Mouse (Mus musculus) left cerebral cortex, postnatal 4 days (tissue): Measurements from ENCODE around the gene Evx2. TPM values are rescaled to one million over a fixed set of nuclear protein-coding genes. Genes with fewer than 3 reads are reported as not detected.
A peak's percentile ranks its signal among the peaks of the same experiment; 100 is the strongest.

Experiments
- DNase-seq: peaks from one replicate; pipeline ENCODE4 v3.0.0-alpha.2; 2022
- intact Hi-C: fragments of 180-260 bp; cut with DNase I; formaldehyde crosslinking; loops from one replicate; pipeline ENCODE4 v1.15.1; 2025
- total RNA-seq, 2 experiments: library from RNA; stranded (reverse); gene quantifications; 2 replicates each; pipeline ENCODE4 v1.2.3; 2021

The Evx2 gene
- total RNA-seq, 2 experiments from 2014 or later: not detected

DNA sequence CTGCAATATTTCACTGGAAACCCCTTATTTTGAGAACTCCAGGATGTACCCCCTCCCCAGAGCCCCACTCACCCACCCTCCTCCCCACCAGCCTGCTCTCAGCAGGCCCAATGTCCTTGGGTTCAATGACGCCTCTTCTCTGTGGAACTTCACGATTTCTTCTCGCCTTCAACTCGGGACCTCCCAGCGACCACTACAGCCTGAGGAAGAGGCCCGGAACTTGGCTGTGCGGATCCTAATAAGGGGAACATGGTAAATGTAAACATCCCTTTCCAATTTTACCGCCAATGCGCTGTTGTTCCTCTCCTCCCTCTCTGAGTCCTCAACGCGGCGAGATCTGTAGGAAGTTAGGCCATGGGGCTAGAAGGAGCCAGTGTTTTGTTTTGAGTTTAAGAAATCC lies 24.7 kb upstream of the Evx2 start:
- intact Hi-C loops: no loop called here

DNA sequence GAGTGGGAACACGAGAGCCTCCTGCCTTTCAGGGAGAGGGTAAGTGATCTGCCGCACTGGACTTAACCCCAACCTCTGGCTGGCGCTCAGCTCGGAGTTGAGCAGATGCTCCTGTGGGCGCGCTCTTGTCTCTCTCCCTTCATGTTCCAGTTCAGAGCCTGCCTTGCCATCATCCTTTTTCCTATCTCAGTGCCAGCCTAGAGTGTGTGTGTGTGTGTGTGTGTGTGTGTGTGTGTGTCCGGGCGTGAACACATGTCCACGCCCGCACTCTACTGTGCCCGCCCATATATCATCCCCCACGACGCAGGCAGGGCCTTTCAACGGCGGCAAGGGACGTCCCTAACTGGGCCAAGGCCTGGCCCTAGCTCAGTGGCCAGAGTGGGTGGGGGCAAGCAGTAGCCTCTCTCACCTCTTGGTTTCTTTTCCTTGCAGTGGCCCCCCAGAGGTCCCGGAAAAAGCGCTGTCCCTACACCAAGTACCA lies 24.2 kb upstream of the Evx2 start:
- DNase-seq: no peak
- intact Hi-C loops: no loop called here

More for the DNA sequence above, 24.7 kb upstream of the Evx2 start:
- no peak for DNase-seq

DNA sequence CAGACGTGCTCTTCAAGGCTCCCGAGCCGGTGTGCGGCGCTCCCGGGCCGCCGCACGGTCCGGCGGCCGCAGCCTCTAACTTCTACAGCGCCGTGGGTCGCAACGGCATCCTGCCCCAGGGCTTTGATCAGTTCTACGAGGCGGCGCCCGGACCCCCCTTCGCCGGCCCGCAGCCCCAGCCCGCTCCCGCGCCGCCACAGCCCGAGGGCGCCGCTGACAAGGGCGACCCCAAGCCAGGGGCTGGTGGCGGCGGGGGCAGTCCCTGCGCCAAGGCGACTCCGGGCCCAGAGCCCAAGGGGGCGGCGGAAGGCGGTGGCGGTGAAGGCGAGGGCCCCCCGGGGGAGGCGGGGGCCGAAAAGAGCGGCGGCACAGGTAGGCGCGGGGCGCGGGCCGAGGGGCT lies 23.4 kb upstream of the Evx2 start:
- no peak for DNase-seq
- intact Hi-C loops: no loop called here

DNA sequence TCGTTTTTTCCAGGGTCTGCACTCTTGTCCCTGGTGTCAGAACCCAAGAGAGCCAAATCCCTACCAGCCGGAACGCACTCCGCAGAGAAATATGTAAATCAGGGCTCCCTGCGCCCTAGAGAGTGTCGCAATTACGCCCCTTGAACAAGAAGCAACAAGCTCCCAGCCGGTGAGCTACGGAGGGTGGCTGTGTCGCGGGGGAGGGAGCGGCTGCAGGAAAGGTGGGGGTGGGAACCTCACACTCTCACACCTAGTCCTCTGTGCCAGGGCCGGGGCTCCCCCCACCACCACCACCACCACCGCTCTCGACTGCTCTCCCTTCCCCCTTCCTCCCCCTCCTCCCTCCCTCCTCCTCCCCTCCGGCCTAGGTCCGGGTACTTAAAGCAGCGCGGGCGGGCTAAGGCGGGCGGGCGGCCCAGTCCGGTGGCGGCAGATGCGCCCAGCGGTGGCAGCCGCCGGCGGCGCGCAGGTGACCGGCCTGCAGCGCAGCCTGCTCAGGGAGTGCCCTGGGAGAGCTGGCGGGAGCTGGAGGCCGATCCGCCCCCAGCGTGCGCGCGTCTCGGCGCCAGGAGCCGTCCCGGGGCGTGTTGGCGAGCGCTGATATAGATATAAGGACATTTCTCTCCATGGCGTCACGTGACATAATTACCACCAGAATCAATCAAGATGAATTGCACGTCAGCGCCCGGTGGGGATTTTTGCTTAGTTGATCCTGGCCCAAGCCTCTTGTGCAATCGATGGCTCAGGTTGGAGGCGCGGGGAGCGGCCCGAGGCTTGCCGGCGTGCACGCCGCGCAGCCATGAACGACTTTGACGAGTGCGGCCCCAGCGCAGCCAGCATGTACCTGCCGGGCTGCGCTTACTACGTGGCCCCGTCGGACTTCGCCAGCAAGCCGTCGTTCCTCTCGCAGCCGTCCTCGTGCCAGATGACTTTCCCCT lies 22.5 kb upstream of the Evx2 start:
- intact Hi-C loops: no loop called here
- no peak for DNase-seq

DNA sequence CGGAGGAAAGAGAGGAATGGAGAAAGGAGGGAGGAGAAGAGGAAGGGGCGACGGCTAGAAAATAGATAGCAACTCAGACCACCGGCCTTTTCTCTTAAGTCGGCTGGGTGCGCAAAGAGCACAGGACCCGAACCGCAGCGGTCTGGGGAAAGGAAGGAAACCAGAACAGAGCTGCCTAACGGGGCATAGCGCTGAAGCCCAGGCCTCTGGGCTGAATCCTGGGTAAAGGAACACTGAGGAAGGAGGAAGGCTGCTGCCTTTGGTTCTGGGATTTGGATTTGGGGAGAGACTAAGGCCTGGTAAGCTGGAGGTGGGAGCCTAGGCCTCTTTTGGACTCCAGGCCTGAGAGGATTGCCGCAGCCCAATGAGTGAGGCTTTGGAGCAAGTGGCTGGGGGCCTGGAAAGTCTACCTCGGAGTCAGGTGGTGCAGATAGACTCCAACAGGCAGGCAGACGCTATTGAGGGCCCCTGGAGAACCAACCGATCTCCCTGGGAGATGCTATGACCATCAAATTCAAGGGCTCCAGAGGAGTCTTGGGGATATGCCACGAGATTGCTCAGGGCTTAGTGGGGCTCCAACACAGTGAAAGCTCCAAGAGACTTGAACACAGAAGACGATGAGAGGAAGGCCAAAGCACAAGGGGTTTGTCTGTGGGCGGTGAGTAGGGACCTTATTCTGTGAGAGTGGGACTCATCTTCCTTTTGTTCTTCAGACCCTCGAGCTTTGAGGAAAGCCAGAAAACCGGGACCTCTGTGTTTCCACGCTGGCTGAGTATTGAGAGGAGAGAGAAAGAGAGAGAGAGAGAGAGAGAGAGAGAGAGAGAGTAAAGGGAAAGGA lies 21.4 kb upstream of the Evx2 start:
- intact Hi-C loops: no loop called here
- no peak for DNase-seq

DNA sequence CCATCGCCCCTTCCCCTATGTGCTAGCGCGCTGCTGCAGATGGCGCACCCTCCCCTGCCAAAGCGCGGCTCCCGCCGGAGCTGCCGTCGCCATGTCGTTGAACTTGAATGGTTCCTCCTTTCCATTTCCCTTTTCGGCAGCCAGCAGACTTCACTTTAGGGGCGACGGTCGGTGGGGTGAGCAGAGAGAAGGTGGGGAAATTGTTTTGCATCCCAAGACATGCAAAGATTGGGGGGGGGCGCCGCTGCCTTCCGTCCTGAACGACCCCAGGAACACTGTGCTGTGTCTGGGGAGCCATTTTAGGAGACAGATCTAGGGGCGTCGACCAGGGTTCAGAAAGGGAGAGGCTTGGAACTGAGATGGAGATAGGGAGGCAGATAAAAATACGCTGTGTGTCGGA lies 20.6 kb upstream of the Evx2 start:
- intact Hi-C loops: no loop called here
- DNase-seq: no peak

- intact Hi-C loops: no loop called here
- no peak for DNase-seq
These were observed 20.2 kb upstream of the Evx2 start for GRCm38 (mm10) chr2:74679596-74679971.

DNA sequence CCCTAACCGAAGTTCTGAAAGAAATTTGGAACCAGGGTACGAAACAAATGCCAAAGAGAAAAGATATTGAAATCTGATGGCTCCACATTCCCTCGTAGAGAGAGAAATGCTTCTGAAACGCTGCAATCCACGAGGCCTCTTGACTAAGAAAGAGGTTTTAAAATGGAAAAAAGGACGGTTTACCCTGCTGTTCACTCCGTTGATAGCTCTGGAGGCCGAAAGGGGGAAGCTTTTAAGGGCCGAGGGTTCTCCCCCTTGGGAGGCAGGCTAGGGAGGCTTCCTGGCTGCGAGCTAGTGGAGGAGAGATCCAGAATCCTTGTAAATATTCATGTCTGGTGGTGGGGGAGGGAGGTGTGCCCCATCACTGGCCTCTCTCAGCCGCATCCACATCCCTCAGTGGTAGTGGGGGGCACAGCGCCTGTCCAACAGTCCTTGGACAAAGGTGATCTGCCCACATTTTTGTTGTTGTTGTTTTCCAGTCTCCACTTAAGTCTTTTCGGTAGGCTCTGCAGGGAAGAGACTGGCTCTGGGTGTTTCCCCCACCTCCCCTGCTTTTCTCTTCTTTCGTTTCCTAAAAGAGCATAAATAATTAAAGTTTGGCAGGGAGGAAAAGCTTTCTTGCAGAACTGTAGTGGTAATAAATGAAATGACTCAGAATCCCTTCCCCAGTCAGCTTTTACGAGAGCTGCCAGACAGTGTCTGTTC lies 19.7 kb upstream of the Evx2 start, which contains the start of gene Hoxd11:
TSS of gene Hoxd11 (plus strand) at position 667 of the 705 bp plus-strand sequence.
- intact Hi-C loops: no loop called here
- no peak for DNase-seq

- intact Hi-C loops: no loop called here
- no peak for DNase-seq
These were observed 17.7 kb upstream of the Evx2 start for GRCm38 (mm10) chr2:74677106-74677505.

- intact Hi-C loops: no loop called here
- no peak for DNase-seq
These were observed 17.2 kb upstream of the Evx2 start for GRCm38 (mm10) chr2:74676376-74677052.

GRCm38 (mm10) chr2:74675666-74676282 lies 16.4 kb upstream of the Evx2 start:
- intact Hi-C loops: no loop called here
- DNase-seq: no peak

DNA sequence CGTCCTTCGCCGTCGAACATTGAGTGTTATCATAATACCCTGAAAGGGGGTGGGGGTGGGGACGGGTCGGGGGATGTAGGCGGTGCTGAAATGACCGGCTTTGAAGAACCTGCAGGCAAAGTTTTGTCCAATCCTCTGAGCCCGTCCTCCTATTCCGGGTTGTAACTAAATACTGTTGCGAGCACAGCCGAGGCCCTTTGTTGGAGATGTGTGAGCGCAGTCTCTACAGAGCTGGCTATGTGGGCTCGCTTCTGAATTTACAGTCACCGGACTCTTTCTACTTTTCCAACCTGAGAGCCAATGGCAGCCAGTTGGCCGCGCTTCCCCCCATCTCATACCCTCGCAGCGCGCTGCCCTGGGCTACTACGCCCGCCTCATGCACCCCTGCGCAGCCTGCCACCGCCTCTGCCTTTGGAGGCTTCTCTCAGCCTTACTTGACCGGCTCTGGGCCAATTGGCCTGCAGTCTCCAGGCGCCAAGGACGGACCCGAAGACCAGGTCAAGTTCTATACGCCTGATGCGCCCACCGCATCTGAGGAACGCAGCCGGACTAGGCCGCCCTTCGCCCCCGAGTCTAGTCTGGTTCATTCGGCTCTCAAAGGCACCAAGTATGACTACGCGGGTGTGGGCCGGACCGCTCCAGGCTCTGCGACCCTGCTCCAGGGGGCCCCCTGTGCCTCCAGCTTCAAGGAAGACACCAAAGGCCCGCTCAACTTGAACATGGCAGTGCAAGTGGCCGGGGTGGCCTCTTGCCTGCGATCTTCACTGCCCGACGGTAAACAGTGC lies 15.7 kb upstream of the Evx2 start, which contains the start of gene Hoxd12:
TSS of gene Hoxd12 (plus strand) at position 133 of the 785 bp plus-strand sequence.
- intact Hi-C loops: no loop called here
- no peak for DNase-seq

GRCm38 (mm10) chr2:74673835-74674425 lies 14.6 kb upstream of the Evx2 start:
- no peak for DNase-seq
- intact Hi-C loops: no loop called here

DNA sequence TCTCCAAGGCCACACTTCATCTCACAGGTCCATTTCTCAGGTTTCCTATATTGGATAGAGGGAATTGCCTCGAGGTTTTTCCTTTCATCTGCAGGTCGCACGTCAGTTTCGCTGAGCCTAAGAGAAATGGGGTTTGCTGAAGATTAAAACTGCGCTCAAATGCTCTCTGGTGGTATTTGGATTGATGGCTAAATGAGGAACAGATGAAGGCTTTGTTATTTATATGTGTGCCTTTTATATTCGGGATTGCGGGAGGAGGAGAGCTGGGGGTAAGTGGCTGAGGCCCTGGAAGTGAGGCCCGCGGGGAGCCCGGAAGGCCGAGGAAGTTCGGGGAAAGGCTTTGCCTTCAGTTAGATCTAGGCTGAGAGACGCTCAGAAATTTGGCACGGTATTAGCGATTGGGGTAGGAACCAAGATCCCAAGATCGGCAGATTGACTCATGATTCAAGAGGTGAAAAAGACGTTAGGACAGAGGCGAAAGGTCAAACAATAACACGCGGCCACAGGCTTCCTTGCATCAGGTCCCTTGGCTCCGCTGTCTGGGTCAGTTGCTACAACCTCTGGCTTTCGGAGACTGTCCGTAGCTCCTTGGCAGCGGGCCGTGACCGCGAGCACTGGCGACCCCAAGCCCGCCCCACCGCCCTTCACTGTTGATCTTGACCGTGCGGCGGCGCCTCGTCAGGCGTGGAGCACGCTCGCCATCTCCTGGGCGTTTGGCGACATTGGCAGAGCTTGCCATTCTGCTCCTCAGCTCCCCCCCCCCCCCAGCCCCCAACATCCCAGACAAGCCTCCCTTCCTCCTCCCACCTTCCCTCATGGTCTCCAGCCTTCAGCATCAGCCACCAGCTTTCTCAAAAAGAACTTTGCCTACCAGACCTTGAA lies 13.4 kb upstream of the Evx2 start:
- DNase-seq: peak; percentile 78
- intact Hi-C loops: no loop called here

DNA sequence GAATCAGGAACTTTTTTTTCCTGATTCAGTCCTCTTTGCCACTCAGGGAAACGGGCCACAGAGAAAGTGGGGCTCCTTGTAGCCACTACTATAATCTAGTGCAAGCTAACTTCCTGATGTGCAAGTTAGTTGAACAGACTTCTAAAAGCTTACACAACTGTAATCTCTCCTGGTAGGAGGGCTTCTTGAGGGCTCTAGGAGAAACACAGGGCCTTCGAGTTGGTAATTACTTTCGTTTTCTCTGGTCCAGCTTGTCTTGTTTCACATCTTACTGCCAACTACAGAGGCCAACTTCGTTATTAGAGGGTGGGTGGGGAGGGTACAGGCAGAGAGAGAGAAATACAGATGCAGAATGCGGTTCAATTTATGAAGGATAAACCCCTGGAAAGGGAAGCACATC lies 12.5 kb upstream of the Evx2 start:
- intact Hi-C loops: no loop called here
- no peak for DNase-seq

- intact Hi-C loops: no loop called here
These were observed 11.4 kb upstream of the Evx2 start for GRCm38 (mm10) chr2:74670632-74671188.

GRCm38 (mm10) chr2:74669650-74670235 lies 10.4 kb upstream of the Evx2 start:
- intact Hi-C loops: no loop called here
- DNase-seq: no peak

More at GRCm38 (mm10) chr2:74670632-74671188, 11.4 kb upstream of the Evx2 start:
- DNase-seq: no peak
